Mouse (Mus musculus) cerebellum, adult 11 months (tissue): ENCODE measurements at regions not wholly inside any gene's neighbourhood (a gene's known extent, or its start where the extent isn't known, plus 50 kb on each side); places are given as distances from the start of the nearest gene placed in this dataset.
"Not testable (repeated sequence)": the region's sequence is repeated elsewhere in the genome, so short reads cannot be mapped to it uniquely, and the experiment has no call there.

Experiments
- DNase-seq: peaks from one replicate; pipeline ENCODE4 v3.0.0; 2022

DNA sequence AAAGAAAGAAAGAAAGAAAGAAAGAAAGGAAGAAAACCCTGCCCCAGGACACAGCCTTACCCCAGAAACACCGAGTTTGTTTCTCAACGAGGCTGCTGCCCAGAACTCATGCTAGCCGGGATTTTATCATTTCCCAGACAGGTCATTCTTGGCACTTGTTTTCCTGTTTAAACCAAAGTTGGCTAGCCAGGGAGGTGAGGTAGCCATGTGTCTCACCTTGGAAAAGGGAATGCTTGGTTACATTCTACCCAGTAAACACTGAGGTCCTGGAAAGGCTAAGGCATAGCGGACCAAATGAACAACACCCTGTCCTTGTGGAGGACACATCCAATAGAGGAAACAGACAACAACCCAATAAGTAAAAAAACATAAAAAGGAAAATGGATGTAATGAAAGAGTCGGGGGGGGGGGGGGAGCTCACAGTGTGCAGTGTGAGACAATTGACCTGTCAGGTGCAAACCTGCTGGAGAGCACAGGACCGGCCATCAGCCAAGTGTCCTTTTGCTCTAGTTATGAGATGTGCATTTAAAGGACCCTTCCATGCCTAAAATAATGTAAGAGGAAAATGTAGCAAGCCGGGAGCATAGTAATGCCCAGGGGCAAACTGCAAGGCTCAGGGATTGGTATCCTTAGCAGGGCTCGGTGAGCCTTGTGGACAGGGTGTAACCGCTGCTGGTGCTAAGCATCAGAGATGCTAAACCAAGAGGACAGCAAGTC lies 78.2 kb upstream of the Fzd7 start:
- peak; percentile 35 for DNase-seq

DNA sequence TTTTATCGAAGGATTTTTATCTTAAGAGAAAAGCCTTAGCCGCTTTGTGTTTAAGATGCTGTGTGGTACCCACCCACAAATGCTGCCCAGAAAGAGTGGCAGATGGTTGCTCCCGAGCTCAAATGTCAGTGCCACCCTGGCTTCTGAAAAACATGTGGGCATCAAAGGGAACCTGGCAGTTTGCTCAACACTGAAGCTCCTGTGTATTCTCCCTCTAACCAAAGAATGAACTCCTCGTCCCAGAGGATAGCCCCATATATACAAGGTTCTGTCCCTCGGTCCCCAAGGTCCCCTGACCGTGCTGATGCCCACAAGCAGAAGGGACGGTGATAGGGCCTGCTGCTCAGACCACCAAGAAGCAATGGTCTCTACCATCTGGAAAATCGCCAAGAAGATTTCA lies 76.9 kb upstream of the Fzd7 start:
- peak; percentile 68 for DNase-seq

DNA sequence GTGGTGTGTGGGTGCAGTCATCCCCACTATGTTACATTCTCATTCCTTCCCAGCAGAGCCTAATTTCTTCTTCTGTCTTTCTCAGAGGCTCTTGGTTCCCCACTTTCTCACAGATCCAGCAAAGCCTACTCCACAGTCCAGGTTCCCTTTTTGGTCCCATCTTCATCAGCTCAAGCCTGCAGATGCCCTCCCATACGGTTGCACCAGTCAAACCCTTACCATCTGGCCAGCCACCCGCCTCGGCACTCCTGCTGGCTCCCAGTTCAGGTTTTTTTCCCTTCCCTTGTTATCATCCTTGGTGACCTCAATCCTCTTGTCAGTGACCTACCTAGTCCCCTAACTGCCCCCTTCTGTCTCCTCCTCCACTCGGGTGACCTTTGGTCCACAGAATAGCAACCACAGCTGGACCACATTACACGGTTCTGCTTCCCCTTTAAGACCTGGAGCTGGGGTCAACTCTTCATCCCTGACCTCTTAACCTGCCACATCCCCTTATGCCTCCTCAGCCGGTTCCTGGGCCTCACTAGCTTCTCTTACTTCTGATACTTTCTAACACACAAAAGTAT lies 75.4 kb upstream of the Fzd7 start:
- DNase-seq, result peak; percentile 44

DNA sequence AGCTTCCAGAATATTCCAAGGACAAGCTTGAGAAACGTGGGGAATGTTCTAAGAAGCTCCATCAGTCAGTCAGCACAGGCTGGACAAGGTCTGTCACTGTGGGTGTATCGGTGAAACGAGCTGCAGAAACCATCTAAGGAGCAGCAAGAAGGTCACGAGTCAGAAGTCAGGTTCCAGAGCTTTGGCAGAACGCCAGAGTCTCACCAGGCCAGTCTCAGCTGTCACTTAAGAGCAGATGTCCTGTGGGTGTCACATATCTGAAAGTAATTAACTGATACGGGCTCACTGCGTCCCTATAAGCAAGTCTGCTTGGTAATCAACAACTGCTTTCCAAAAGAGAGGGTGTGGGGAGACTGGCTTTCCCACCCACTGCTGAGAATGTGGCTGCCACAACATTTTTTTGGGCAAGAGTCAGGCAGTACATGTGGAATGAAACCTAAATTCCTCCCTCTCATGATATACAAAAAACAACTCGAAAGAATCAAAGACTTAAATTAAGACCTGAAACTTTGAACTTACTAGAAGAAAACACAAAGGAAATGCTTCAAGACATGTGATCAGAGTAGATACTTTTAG lies 72.6 kb upstream of the Fzd7 start:
- DNase-seq, result no peak

DNA sequence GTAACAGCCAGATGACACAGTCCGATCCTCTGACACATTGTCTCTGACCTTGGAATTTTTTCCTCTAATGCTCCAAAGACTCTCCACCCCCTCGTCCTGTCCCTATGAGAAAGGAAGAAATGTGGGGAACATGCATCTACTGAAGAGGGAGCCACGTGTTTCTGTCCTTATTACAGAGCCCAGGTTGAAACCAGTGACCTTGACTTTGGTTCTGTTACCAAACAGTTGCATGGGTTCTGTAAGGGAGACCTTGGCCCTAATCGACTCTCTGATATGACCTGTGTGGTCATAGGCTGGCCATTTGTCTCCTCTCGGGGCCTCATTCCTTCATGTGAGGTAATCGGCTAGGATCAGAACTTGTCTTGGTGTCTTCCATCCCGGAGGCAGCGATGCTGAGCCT lies 69.0 kb upstream of the Fzd7 start:
- DNase-seq, result no peak

DNA sequence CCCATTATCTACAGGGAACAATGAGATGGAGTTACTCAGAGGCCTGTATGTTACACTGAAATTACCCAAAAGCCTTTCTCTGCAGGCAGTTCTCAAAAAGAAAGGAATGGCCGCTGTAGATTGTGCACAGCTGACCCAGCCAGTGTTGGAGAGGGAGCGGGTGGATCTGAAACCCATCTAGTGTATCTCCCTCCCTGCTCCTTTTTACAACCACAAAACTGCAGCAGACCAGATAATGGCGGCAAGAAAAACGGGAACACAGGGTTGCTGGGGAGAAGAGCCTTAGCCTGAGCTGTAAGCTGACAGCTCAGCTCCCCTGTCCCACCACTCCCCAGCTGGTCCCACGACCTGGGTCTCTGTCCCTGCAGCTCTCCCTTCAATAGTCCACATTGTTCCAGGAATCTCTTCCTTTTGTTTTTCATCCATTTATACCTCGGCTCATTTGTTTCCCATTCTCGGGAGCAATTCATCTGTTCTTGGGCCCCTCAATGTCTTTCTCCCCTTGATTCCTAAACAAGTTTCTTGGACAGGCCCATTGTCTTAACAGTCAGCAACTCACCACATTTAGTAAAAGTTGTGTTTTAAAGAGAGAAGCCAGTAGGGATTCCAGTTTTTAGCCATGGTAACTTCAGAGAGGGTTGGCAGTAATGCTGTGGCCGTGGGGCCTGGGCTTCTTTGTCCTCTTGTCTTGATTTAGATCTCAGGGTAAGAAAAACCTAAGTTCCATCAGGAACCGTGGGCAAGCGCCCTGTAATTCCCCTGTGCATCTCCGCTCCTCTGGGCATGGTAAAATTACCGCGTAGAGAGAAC lies 67.6 kb upstream of the Fzd7 start:
- DNase-seq, result no peak

DNA sequence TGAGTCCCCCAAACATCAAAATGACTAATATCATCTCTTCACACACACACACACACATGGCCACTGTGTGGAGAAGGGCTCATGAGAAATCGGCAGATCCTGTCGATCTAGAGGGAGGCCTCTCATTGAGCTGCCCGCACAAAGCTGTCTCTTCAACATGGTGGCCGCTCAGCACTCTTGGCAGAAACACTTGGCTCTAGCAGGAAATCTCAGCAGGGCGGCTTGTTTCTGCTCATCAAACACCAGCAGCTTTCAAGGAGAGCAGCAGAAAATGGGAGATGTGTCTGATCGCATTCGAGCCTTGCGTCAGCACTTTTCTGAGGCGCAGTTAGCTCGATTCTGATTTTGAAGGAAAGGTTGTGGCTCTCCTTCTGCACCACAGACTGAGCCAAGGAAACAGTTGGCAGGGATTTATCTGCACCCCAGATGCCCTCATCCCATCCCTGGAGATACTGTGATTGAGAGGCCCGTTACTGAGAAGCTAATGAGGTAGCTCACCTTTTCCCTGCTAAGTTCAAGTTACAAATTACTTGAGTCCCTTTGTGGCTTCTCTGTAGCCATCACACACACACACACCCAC lies 66.4 kb upstream of the Fzd7 start:
- DNase-seq, result peak; percentile 79

DNA sequence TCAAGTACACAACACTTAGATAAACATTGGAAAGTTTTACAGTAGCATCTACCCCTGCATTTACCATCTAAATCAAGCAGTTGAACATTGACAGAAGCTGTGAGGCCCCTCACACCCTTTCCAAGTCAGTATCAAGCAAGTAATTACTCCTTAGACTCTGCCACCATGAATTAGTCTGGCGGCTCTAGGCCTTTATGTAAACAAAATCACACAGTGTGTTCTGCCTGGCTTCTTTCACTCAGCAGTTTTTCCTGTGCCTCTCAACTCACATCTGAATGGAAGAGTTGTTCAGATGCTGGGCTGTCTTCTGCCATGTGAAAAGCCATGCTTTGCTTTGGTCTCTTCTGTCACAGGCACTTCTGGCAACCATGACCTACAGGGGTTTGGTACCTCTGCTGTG lies 64.9 kb upstream of the Fzd7 start:
- DNase-seq, result no peak

DNA sequence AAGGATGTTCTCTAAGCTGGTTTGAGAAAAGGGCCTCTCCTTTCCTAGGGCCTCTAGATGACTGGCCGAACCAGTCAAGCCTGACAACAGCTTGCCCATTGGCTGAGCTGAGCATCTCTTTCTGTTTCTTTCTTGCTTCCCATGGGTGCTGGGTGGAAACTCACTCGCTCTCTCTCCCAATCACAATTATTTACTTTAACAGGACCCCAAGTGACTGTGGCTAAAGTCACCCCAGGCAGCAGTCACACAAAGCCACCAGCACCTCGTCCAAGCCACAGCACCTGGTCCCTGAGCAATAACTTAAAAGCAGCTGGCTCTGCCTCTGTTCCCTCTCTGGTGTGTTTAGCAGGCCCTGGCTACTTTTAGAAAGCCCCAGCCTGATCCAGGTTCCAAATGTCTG lies 64.3 kb upstream of the Fzd7 start:
- DNase-seq, result no peak

DNA sequence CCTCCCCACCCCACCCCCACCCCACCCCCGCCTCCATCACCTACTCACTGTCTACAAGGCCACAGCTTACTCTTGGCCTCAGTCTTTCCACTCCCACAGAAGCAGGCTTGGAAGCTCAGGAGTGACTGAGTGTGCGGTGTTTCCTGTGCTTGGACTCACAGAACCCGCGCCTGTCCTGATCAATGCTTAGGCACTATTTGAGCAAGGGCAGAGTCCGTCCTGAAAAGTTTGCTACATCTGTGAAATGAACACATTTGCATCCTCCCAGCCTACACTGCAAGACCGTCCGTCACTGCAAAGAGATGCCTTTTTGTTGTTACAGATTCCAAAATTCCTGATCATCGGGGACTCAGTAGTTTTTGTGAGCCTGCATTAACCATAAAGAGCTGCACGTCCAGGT lies 63.5 kb upstream of the Fzd7 start:
- no peak for DNase-seq

DNA sequence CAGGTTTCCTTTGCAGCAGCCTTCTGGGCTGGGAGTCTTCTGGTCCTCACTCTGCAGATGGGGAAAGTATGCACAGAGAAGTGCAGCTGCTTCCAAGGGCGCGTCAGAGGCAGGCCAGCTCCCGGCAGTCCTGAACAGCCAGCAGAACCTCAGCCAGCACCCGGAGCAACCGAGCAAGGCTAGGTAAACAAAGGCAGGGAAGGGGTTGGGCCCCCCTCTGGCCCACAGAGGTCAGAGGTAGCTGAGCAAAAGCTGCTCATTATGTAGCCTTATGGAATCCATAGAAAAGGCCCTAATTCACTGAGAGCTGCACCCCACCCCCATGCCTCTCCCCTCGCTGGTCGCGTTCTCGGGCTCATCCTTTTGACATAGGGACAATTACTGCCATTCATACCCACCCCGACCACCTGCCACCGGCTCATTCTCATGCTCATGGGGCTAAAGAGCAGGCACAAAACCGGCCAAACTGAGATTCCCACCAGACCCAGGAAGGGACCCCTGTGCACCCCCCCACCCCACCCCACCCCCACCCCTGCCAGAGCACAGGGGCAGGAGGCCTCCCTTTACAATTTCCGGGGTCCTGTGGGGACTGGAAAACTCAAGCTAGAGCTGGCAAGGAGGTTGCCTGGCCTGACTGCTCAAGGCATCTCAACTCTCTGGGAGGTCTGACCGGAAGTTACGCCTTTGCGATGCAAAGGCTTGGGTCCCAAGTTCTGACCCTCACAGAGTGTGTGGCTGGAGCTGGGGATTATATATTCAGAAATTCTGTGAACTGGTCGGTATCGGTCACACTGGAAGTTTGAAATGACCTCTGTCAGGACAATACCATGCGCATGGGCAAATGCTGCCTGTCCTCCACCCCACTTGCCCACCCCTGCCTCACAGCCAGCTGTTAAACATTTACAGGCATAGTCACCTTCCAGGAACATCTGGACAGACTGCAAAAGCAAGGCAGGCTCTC lies 59.0 kb upstream of the Fzd7 start:
- no peak for DNase-seq

DNA sequence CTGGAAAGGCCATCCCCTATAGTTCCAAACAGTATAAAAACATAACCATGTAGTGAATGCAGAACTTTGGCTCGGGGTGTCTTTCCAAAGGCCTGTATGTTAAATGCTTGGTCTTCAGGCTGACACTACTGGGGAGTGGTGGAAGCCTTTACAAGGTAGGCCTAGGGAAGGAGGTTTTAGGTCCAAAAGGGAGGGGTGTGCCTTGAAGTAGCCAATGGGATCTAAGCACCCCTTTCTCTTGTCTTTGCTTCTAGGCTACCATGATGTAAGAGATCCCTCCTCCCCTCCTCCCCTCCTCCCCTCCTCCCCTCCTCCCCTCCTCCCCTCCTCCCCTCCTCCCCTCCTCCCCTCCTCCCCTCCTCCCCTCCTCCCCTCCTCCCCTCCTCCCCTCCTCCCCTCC lies 56.5 kb upstream of the Fzd7 start:
- not testable (repeated sequence) for DNase-seq

DNA sequence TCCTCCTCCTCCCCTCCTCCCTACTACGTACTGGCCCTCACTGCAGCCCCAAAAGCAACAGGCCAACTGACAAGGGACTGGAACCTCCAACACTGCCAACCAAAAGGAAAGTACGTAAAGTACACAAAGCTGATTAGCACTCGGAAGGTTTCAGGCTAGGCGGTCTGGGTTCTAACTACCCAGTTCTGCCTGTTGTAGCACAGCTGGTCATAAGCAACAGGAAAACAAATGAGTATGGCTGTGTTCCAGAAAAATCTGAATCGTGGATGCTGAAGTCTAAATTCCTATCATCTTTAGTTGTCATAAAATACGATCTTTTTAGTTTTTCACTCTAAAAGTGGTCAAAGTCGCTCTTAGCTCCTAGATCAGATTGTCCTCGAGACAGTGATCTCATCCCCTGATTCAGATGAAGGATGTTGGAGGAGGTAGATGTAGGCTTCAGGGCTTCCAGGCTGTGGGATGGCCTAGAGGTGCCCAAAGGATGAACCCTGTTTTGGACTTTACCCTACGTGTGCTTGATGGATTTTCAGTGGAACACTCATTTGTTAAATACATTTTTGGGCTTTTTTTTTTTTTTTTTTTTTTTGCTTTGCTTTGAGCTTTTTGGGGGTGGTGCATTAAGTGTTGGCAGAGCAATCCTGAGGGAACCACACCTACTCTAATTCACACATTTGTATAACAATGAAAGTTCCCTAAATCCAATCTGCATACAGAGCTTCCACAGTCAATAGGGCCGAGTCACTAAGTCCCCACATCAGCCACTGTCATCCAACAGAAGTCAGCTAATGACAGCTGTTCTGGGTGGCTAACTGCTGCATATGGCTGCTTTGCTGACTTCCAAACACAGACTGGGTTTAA lies 55.6 kb upstream of the Fzd7 start:
- DNase-seq, result no peak

DNA sequence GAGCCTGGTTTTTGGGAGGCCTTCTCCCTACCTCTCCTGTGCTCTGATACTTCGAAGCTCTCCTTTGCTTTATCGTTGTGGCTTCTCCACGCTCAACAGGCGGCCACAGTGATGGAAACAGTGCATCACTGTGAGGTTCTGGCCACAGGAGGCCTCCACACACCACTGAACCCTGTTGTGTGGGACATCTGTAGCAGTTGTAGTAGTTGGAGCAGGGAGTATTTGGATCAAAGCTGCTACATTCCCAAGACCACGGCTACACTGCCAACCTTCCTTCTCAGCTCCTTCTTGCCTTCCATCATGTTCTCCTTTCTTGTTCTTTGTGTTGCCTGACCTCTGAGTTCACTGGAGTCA lies 55.0 kb upstream of the Fzd7 start:
- DNase-seq, result no peak

DNA sequence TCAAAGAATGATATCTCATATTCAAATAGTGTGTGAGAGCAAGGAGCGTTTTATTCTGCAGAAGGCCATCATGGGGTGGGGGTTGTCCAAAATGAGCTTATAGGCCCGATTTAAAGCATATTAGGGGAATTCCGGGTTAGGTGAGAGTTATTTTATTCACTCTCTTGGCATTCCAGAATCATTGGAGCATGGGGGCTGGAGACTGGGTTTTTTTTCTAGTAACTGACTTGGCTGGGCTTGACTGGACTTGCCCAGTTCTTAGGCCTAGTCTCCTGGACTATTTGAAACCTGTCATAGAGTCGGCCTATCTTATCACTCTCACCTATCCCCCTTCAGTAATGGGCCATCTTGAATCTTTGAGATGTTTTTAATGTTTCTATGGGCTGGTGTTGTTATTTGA lies 52.9 kb upstream of the Fzd7 start:
- DNase-seq, result no peak

DNA sequence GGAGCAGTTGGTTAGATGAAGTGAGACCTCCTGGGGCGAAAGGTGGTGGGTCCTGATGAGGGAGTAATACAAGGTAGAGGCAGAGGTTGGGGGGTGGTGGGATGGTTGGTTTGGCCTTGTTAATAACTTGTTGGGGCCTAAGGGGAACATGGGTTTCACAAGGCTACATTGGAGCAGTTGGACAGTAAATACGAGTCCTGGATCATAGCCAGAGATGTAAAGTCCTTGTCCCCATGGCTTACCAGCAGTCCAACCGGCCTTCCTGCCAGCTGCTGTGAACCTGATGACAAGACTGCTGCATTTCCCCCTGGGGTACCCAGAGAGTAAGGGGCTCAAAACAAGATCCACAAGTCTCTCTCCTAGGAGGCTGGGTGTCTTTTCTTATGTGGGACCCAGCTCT lies 52.0 kb upstream of the Fzd7 start:
- DNase-seq, result no peak

DNA sequence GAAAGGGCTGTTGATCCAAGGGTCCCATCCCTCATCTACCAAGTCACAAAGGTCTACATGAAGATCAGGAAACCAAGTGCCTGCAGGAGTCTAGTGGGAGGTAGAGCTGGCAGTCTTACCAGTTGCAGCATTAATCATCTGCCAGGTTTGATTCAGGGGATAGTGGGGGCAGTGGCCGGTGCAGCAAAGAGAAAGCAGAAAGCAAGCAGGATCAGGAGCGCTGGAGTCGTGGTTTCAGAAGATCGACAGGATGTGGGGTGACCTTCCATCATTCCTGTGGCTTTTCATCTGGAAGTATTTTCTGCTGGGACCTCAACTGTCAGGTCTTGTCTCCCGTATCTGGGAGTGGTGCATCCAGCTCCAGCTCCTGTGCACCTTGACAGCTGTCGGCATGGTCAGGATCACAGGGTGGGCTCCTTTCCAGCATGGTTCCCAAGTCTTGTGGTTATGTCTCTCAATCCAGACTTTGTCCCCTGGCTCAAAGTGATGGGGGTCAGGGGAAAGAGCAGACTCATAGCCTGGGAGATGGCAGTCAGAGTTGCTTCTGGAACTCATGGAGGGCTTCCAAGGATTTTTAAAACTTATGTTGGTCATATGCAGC lies 51.2 kb upstream of the Fzd7 start:
- DNase-seq, result no peak
